Mouse (Mus musculus) ovary, adult 18-20 months (tissue): ENCODE data around the gene Rabgef1.

Experiments
- DNase-seq: peaks from one replicate; pipeline ENCODE4 v3.0.0; 2022; ENCODE audit warnings: low spot score, mixed read lengths

Rabgef1 gene

GRCm38 (mm10) chr5:130171956-130172601 lies 481 bp downstream of the Rabgef1 start:
- DNase-seq, result peak; percentile 35

- DNase-seq, result no peak
Measured at GRCm38 (mm10) chr5:130173012-130173411, 1.4 kb downstream of the Rabgef1 start.

- DNase-seq, result no peak
Measured at GRCm38 (mm10) chr5:130177871-130178270, 6.3 kb downstream of the Rabgef1 start.

- DNase-seq, result no peak
Measured at GRCm38 (mm10) chr5:130180362-130180761, 8.8 kb downstream of the Rabgef1 start.

GRCm38 (mm10) chr5:130181740-130182540 lies 10.3 kb downstream of the Rabgef1 start:
- no peak for DNase-seq

GRCm38 (mm10) chr5:130182541-130182821 lies 10.9 kb downstream of the Rabgef1 start:
- no peak for DNase-seq

- DNase-seq, result no peak
Measured at GRCm38 (mm10) chr5:130184193-130184856, 12.7 kb downstream of the Rabgef1 start.

- no peak for DNase-seq
Measured at GRCm38 (mm10) chr5:130185312-130185711, 13.7 kb downstream of the Rabgef1 start.

GRCm38 (mm10) chr5:130187383-130187782 lies 15.8 kb downstream of the Rabgef1 start:
- no peak for DNase-seq

GRCm38 (mm10) chr5:130190909-130191308 lies 19.3 kb downstream of the Rabgef1 start:
- no peak for DNase-seq

GRCm38 (mm10) chr5:130191865-130192264 lies 20.3 kb downstream of the Rabgef1 start:
- no peak for DNase-seq

GRCm38 (mm10) chr5:130192356-130192944 lies 20.9 kb downstream of the Rabgef1 start:
- DNase-seq, result no peak

- no peak for DNase-seq
Measured at GRCm38 (mm10) chr5:130193760-130194159, 22.2 kb downstream of the Rabgef1 start.

- no peak for DNase-seq
Measured at GRCm38 (mm10) chr5:130196307-130196706, 24.7 kb downstream of the Rabgef1 start.

- no peak for DNase-seq
Measured at GRCm38 (mm10) chr5:130197454-130197853, 25.9 kb downstream of the Rabgef1 start.

- DNase-seq, result no peak
Measured at GRCm38 (mm10) chr5:130197981-130198380, 26.4 kb downstream of the Rabgef1 start.

- no peak for DNase-seq
Measured at GRCm38 (mm10) chr5:130200233-130201029, 28.8 kb downstream of the Rabgef1 start.

GRCm38 (mm10) chr5:130203948-130204347 lies 32.4 kb downstream of the Rabgef1 start:
- no peak for DNase-seq

GRCm38 (mm10) chr5:130204560-130204959 lies 33.0 kb downstream of the Rabgef1 start:
- DNase-seq, result no peak

GRCm38 (mm10) chr5:130205441-130206023 lies 33.9 kb downstream of the Rabgef1 start:
- DNase-seq, result no peak

- no peak for DNase-seq
Measured at GRCm38 (mm10) chr5:130207299-130207698, 35.7 kb downstream of the Rabgef1 start.

- no peak for DNase-seq
Measured at GRCm38 (mm10) chr5:130212956-130213355, 41.4 kb downstream of the Rabgef1 start.
